Mouse (Mus musculus) retina, embryonic 14.5 days (tissue): ENCODE measurements around the gene Foxn1.
A peak's percentile ranks its signal among the peaks of the same experiment; 100 is the strongest.

Source experiments
- DNase-seq: peaks from one replicate; pipeline ENCODE4 v3.0.0-alpha.2; 2015; ENCODE audit warnings: low spot score

The Foxn1 gene

GRCm38 (mm10) chr11:78358330-78359007 is 27.9 kb downstream of the Foxn1 start:
- peak; percentile 66 for DNase-seq

GRCm38 (mm10) chr11:78355471-78356238 is 30.7 kb downstream of the Foxn1 start:
- DNase-seq = peak; percentile 82

- DNase-seq = no peak
These were observed 31.5 kb downstream of the Foxn1 start for GRCm38 (mm10) chr11:78354905-78355304.

- DNase-seq = no peak
These were observed 33.3 kb downstream of the Foxn1 start for GRCm38 (mm10) chr11:78353081-78353480.

- no peak for DNase-seq
These were observed 36.7 kb downstream of the Foxn1 start for GRCm38 (mm10) chr11:78349441-78350358.

GRCm38 (mm10) chr11:78348474-78348873 is 37.9 kb downstream of the Foxn1 start:
- no peak for DNase-seq

- DNase-seq = no peak
These were observed 38.5 kb downstream of the Foxn1 start for GRCm38 (mm10) chr11:78347908-78348307.

- peak; percentile 94 for DNase-seq
These were observed 39.1 kb downstream of the Foxn1 start for GRCm38 (mm10) chr11:78347070-78347754.

- DNase-seq = no peak
These were observed 39.9 kb downstream of the Foxn1 start for GRCm38 (mm10) chr11:78346326-78347069.

GRCm38 (mm10) chr11:78345801-78346200 is 40.6 kb downstream of the Foxn1 start:
- DNase-seq = no peak

- DNase-seq = peak; percentile 32
These were observed 41.3 kb downstream of the Foxn1 start for GRCm38 (mm10) chr11:78344890-78345715.

GRCm38 (mm10) chr11:78344328-78344889 is 41.9 kb downstream of the Foxn1 start:
- no peak for DNase-seq

- peak; percentile 77 for DNase-seq
These were observed 42.7 kb downstream of the Foxn1 start, which contains the start of gene Unc119 for GRCm38 (mm10) chr11:78343381-78344327. Gene Unc119, plus strand, starts transcription at chr11:78343482.

GRCm38 (mm10) chr11:78341702-78342101 is 44.7 kb downstream of the Foxn1 start:
- DNase-seq = no peak

- no peak for DNase-seq
These were observed 49.3 kb downstream of the Foxn1 start for GRCm38 (mm10) chr11:78337040-78337439.

GRCm38 (mm10) chr11:78333992-78334391 is 52.4 kb downstream of the Foxn1 start:
- DNase-seq = no peak

- no peak for DNase-seq
These were observed 53.7 kb downstream of the Foxn1 start for GRCm38 (mm10) chr11:78332676-78333075.

- no peak for DNase-seq
These were observed 57.8 kb downstream of the Foxn1 start for GRCm38 (mm10) chr11:78328512-78329056.
